Mouse (Mus musculus): Measurements from ENCODE around the gene Nasp.

Nasp gene

GRCm38 (mm10) chr4:116635197-116635596, 7.5 kb upstream of the Nasp start:
- DNase-seq (ENCODE audit: extremely low spot score), result no peak

- peak; percentile 95 for DNase-seq (ENCODE audit: extremely low spot score)
Measured at GRCm38 (mm10) chr4:116627359-116627716, 403 bp downstream of the Nasp start.

- peak; percentile 94 for DNase-seq (ENCODE audit: extremely low spot score)
Measured at GRCm38 (mm10) chr4:116626658-116627358, 933 bp downstream of the Nasp start.

DNA sequence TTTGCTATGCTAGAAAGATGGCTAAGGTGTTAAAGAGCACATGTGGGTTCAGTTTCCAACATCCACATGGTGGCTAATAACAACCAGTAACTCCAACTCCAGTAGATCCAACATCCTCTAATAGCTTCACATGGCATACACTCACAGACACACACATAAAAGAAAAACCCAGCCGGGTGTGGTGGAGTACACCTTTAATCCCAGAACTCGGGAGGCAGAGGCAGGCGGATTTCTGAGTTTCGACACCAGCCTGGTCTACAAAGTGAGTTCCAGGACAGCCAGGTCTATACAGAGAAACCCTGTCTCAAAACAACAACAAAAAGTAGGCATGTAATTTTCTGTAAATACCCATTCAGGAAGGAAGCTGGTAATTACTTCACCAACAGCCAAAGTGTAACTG, 2.9 kb downstream of the Nasp start:
- no peak for DNase-seq (ENCODE audit: extremely low spot score)

DNA sequence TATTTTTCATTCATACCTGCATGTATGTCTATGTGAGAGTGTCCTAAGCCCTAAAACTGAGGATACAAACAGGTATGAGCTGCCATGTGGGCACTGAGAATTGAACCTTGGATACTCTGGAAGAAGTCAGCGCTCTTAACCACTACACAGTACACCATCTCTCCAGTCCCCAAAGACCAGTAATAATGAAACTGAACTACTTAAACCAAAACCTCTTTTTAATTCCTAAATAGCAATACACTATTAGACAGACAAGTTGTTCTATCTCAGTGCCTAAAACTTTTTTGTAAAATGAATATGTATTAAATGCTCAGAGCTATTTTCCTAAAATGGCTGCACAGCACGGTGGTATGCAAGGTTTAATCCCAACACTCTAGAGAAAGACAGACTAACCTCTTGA, 12.5 kb downstream of the Nasp start:
- no peak for DNase-seq (ENCODE audit: extremely low spot score)

DNA sequence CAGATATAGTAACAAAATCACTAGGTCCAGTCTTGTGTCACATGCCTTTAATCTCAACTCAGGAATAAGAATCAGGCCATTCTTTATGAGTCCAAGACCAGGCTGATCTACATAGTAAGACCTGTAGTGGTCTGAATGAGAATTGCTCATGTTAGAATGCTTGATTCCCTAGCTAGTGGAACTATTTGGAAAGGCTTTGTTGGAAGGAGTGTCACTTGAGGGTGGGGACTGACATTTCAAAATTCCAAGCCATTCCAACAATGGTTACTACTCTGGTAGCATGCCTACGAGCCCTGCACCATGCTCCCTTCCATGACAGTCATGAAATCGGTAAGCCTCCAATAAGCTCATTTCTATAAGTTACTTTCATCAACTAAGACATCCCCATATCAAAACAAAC, 15.1 kb downstream of the Nasp start:
- no peak for DNase-seq (ENCODE audit: extremely low spot score)

DNA sequence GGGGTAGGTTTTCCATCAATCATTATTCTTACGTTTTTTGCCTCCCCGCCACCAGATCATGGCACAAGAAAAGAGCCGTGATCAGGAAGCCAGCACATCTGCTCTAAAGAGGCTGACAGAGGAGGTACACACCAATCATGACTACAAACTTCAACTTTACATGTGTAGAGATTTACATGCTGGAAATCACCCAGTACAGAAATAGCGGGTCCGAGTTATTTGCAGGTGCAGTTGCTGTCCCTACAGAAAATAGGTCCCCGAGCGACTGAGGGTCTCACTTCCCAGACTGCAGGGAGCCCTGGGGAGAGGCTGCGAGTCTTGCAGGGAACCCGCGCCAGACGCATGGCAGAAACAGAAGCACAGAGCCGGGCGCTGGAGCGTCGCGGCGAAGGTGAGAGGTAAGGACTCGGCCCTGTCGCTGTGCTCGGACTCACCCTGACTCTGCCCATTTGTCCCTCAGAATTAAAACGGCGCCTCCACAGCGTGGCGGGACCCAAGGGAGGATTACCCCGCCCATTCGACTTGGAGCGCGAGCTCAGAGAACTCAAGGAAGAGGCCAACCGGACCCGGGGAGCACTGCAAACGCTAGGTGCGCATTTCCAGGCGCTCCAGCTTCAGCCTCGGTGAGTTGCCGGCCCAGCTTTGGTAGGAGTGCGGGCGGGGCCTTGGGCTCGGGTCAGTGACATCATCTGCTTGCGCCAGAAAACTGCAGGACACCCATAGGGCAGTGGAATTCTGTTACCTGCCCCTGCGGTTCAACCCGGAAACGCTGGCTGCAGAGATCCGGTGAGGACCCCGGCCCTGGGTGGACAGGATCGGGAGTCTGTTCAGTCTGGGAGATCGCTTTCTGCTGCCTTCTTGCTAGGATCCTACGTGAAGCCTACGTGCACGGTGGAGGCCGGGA, 30.5 kb downstream of the Nasp start:
- DNase-seq (ENCODE audit: extremely low spot score), result peak; percentile 91

DNA sequence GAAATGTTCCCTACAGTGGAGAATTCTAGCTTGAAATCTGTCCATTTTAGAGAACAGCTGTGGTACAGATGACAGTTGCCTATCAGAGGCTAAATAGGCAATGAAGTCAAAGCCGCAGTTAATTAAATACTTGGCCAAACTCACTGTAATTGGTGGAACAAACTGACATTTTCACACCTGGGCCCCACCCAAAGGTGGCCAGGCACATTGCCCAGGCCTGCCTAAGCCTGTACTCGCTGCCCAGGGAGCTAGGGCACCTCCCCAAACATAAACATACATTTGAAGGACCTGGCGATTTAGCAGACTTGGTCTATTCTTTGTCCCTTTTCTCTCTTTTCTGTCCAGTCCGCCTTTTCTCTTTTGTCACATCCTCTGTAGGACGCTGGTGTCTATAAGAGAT, 31.4 kb downstream of the Nasp start, which contains the start of gene Ccdc17:
Gene Ccdc17 (plus strand): TSS at position 276 of the 400 bp plus-strand sequence.
- DNase-seq (ENCODE audit: extremely low spot score), result no peak

DNA sequence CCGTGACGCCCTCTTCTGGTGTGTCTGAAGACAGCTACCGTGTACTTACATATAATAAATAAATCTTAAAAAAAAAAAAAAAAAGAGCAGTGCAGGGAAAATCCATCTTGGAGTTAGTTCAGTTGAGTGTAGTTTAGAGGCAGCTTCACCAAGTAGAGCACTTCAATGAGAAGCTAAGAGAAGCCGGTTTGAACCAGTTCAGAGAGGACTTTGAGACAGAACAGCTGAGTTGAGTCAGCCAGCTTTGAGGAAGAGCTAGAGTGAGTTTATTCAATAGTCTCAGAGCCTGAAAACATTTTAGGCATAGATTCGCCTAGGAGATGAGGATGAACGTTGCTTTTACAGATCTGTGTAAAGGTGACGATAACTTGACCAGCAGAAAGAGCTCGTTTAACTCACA, 31.9 kb downstream of the Nasp start:
- DNase-seq (ENCODE audit: extremely low spot score), result no peak

DNA sequence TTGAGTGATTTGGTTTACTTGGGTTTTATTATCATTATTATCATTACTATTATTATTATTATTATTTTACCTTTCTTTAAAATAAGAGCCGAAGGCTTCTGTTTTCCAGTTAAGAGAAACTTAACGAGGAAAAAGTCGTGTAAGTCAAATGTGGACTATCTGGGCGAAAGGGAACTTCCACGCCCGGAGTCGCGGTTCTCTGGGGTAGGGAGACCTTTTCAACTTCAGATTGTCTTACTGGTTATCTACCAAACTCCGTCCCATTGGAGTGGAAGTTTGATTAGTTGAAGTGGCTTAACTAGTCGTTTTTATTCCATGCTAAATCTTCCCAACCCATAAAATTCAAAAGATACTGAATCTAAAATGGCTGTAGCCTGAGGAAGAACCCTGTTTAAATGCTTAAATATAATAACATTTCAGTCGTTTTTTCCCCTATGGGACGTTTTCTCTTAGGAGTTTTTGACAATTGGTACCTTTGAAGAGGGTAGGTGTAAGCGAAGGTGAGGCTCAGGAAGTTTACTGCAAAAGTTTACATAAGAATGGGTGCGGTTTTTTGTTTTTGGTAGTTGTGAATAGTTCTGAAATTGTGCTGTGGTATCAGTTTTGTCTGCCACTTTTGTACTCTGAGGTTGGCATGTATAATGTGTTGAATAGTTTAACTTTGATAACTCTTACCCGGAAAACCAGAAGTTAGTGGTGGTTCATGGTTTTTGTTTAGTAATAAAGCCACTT, 69.4 kb downstream of the Nasp start:
- no peak for DNase-seq (ENCODE audit: extremely low spot score)

DNA sequence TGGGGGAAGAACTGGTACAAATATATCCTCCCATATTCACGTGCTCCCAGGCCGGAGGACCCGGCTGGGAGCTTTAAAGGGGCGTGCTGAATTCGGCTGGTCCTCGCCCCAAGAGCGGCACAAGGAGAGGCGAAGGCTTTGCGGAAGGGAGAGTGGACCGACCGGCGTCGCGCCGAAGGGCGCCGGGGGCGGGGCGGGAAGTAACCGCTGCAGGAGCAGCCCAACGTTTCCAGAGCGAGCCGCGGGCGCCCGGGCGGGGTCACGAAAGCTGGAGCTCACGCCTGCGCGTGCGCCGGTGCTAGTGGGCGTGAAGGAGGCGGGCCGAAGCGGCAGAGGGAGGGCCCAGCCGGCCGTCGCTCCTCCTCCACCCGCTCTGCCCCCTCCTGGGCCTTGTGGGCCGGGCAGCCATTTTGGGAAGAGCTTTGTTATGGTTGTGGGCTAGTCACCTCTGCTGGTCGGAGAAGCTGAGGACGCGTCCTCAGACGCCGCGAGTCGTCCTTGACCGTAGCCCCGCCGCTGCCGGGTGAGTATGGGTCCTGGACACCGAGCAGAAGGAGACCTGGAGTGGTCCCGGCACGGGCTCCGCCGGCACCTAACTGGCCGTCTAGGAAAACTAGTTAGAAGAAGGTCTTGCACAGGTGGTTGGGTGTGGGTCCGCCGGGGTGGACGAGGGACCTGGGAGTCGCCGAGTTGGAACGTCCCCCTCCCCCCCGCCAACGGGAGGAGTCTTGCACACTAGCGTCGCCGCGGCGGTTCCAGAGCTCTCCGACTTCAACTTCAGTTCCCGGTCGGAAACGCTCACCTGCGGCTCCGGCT, 70.2 kb downstream of the Nasp start, which contains the start of gene Gpbp1l1:
Gene Gpbp1l1 (plus strand): TSS at position 353 of the 816 bp plus-strand sequence.
- DNase-seq (ENCODE audit: extremely low spot score), result peak; percentile 98

GRCm38 (mm10) chr4:116556561-116557305, 71.0 kb downstream of the Nasp start:
- DNase-seq (ENCODE audit: extremely low spot score), result peak; percentile 92

DNA sequence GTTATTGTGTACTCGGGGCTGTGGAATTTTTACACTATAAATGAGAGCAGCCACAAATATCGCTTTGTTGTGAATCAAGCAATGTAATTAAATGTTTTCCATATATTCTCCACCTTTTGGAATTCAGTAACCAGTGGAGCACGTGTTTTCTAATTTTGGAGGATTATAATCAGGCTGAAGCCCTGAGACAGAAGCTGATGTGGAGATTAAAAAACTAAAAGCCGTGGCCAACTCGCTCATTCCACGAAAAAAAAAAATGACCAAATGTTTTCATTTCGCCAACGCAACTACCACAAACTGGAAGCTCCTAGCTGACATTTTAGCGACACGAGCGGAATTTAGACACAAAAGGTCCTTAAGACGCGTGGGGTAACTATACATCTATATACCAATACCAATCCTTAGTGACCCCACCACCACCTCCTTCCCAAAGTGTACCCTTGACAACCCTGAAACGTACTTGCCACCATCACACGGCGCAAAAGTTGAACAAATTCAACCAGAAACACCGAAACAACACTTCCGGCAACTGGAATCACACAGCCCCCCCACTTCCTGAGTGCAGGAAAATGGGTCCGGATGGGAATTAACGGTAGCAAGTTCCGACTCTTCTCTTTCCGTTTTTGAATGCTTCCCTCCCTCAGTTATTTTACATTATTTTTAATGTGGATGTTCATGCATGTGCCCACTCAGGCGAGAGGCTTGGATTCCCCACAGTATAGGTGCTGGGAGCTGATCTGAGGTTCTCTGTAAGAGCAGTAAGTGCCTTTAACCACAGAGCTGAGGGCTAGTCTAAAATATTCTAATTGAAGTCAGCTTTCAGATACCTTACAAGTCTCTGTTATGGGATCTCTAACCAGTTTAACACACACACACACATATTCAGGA, 72.1 kb downstream of the Nasp start, which contains the start of gene Tmem69:
Gene Tmem69 (minus strand): TSS at position 524 of the 888 bp plus-strand sequence.
- peak; percentile 87 for DNase-seq (ENCODE audit: extremely low spot score)

- DNase-seq (ENCODE audit: extremely low spot score), result no peak
Measured at GRCm38 (mm10) chr4:116553035-116553434, 74.7 kb downstream of the Nasp start.

All from embryo, embryonic 9.5 days (tissue).